In genomic region chr16:32147589-32148207, GRCm38 (mm10) we compare ENCODE assay signal across 10 mouse cellular contexts. TPM values are rescaled to one million over a fixed set of nuclear protein-coding genes. Genes with fewer than 3 reads are reported as not detected.
A peak's percentile ranks its signal among the peaks of the same experiment; 100 is the strongest.
DNase-seq lines count a peak whose midpoint lies in the region; ATAC-seq and TF ChIP-seq lines count a peak whose summit lies in the region.
"Had no signal": no experiment of that assay in that cellular context is flagged by ENCODE, and none has a peak within 500 bp of the region (broad histone marks: within the 10 kb centered on the region; RNA-seq: fewer than 3 reads in every experiment).

No protein-coding gene starts in this region.

- H3K4me2 ChIP-seq in limb, embryonic 12.5 days: peak overlapping the region; percentile 45
- no peak overlapping the region for H3K4me2 ChIP-seq in stomach, postnatal 0 days (replicated peaks; ENCODE audit: low read depth)

- no peak overlapping the region for H3K27ac ChIP-seq in limb, embryonic 12.5 days
- H3K27ac ChIP-seq in stomach, postnatal 0 days (replicated peaks): no peak overlapping the region
- H3K27ac ChIP-seq in thymus, adult 2 months (ENCODE audit: control insufficient read depth, insufficient read depth, low read length): no peak overlapping the region

- no peak for TF ChIP-seq POLR2A in thymus, adult 2 months (IDR thresholded peaks at IDR 0.05; ENCODE audit: control insufficient read depth, extremely low read depth, insufficient read depth, low read length, poor library complexity)

- peak; percentile 75 for DNase-seq in cerebellum, adult 9-10 months
- no peak for DNase-seq in cerebellum, postnatal 10 days
- peak; percentile 23 for DNase-seq in retina, adult 2 months (ENCODE audit: low read depth, low spot score)
- no peak for DNase-seq in retina, embryonic 14.5 days (ENCODE audit: low spot score)
- DNase-seq in stomach, postnatal 0 days (ENCODE audit: low spot score): no peak
- DNase-seq in urinary bladder, postnatal 4 days (ENCODE audit: low spot score in 2 of 2): no peak
- DNase-seq in thymus, adult 2 months: no peak

- H3K4me1 ChIP-seq in limb, embryonic 12.5 days (replicated peaks): no peaks in the 10 kb centered on the region
- H3K4me1 ChIP-seq in stomach, postnatal 0 days (replicated peaks; ENCODE audit: control insufficient read depth, insufficient read depth): no peaks in the 10 kb centered on the region
- no peaks in the 10 kb centered on the region for H3K4me1 ChIP-seq in thymus, adult 2 months (replicated peaks; ENCODE audit: control insufficient read depth, insufficient read depth, low read length)

- peak; percentile 36; the same call in 1 of the 2 replicates for TF ChIP-seq CTCF in stomach, postnatal 0 days (IDR thresholded peaks at IDR 0.05; ENCODE audit: low read depth)
- no peak for TF ChIP-seq CTCF in thymus, adult 2 months (IDR thresholded peaks at IDR 0.05; ENCODE audit: borderline replicate concordance, control insufficient read depth, extremely low read depth, insufficient read depth, low read length, poor library complexity)

- no peak overlapping the region for H3K9ac ChIP-seq in limb, embryonic 12.5 days (replicated peaks)
- H3K9ac ChIP-seq in stomach, postnatal 0 days (ENCODE audit: low read length): no peak overlapping the region

- peaks cover 8% of the 10 kb centered on the region for H3K36me3 ChIP-seq in limb, embryonic 12.5 days
- no peaks in the 10 kb centered on the region for H3K36me3 ChIP-seq in stomach, postnatal 0 days (ENCODE audit: control insufficient read depth, insufficient read depth, low read length)
- H3K36me3 ChIP-seq in thymus, adult 2 months (ENCODE audit: control insufficient read depth, insufficient read depth, low read length): peaks cover 53% of the 10 kb centered on the region

- no peaks in the 10 kb centered on the region for H3K27me3 ChIP-seq in limb, embryonic 12.5 days
- no peaks in the 10 kb centered on the region for H3K27me3 ChIP-seq in stomach, postnatal 0 days (ENCODE audit: control insufficient read depth, insufficient read depth, low read length)
- no peaks in the 10 kb centered on the region for H3K27me3 ChIP-seq in thymus, adult 2 months (ENCODE audit: control insufficient read depth, insufficient read depth, low read length)

- H3K9me3 ChIP-seq in limb, embryonic 12.5 days: peaks cover 8% of the 10 kb centered on the region; the same call in 1 of the 2 replicates
- H3K9me3 ChIP-seq in stomach, postnatal 0 days (ENCODE audit: control insufficient read depth, low read length): no peaks in the 10 kb centered on the region

- 0 out of 2 replicates have a peak overlapping the region, but pooled peaks have one; percentile 12 for H3K4me3 ChIP-seq in limb, embryonic 12.5 days (replicated peaks)
- no peak overlapping the region for H3K4me3 ChIP-seq in stomach, postnatal 0 days (ENCODE audit: low read depth, low read length)
- H3K4me3 ChIP-seq in thymus, adult 2 months (ENCODE audit: control insufficient read depth, insufficient read depth, low read length): no peak overlapping the region
- H3K4me3 ChIP-seq: erythroblast, embryonic 14.5 days had no signal

- 60% methylated on average over 12 of the region's 13 CpGs for WGBS in limb, embryonic 12.5 days
- 55% methylated on average over 10 of the region's 13 CpGs for WGBS in stomach, postnatal 0 days
- WGBS in thymus, adult 2 months: 87% methylated on average over 11 of the region's 13 CpGs

- TF ChIP-seq EP300 in stomach, postnatal 0 days (optimal IDR thresholded peaks at IDR 0.05): no peak

- no peak for ATAC-seq in limb, embryonic 12.5 days (ENCODE audit: insufficient number of reproducible peaks, insufficient read depth, low FRiP score, low TSS enrichment, low read depth)
- ATAC-seq in stomach, postnatal 0 days (ENCODE audit: low FRiP score, low TSS enrichment): peak; percentile 57; the same call in 1 of the 2 replicates

RNA-seq across cellular contexts. Expression of gene Nrros, which starts 17.7 kb away (rescaled TPM):
- 9.4 and 9.9 TPM in 2 replicates for polyA plus RNA-seq in limb, embryonic 12.5 days (2016; fragmentation: Nextera tagmentation; extraction: Ambion mirVana)
- polyA plus RNA-seq in stomach, postnatal 0 days (2015; fragmentation: Nextera tagmentation; extraction: Ambion mirVana): 8.2 TPM in 2 replicates
- 148 and 157 TPM in 2 replicates for polyA plus RNA-seq in thymus, adult 2 months (2012; rRNA removed)
- polyA plus RNA-seq: C2C12 had no signal

RNA-seq across cellular contexts. Expression of gene Bex6, which starts 31.9 kb away (rescaled TPM):
- not detected in 2 replicates for polyA plus RNA-seq in limb, embryonic 12.5 days (2016; fragmentation: Nextera tagmentation; extraction: Ambion mirVana)
- not detected in 2 replicates for polyA plus RNA-seq in stomach, postnatal 0 days (2015; fragmentation: Nextera tagmentation; extraction: Ambion mirVana)
- 0.65 and 0.79 TPM in 2 replicates for polyA plus RNA-seq in thymus, adult 2 months (2012; rRNA removed)
- polyA plus RNA-seq: C2C12; erythroblast, embryonic 14.5 days had no signal

RNA-seq across cellular contexts. Expression of gene Cep19, which starts 48.1 kb away (rescaled TPM):
- polyA plus RNA-seq in limb, embryonic 12.5 days (2016; fragmentation: Nextera tagmentation; extraction: Ambion mirVana): 34.1 and 35.9 TPM in 2 replicates
- 19.0 and 19.1 TPM in 2 replicates for polyA plus RNA-seq in stomach, postnatal 0 days (2015; fragmentation: Nextera tagmentation; extraction: Ambion mirVana)
- polyA plus RNA-seq in thymus, adult 2 months (2012; rRNA removed): 21.4 and 21.7 TPM in 2 replicates

RNA-seq across cellular contexts. Expression of gene Pigx, which starts 48.2 kb away (rescaled TPM):
- polyA plus RNA-seq in limb, embryonic 12.5 days (2016; fragmentation: Nextera tagmentation; extraction: Ambion mirVana): 120 and 124 TPM in 2 replicates
- 69.8 and 71.8 TPM in 2 replicates for polyA plus RNA-seq in stomach, postnatal 0 days (2015; fragmentation: Nextera tagmentation; extraction: Ambion mirVana)
- 81.6 and 89.5 TPM in 2 replicates for polyA plus RNA-seq in thymus, adult 2 months (2012; rRNA removed)

Comparison
In these comparisons a context has a peak if more than half of its experiments do, and no peak if none do; other contexts are left out.
1. DNase-seq: peak in cerebellum, adult 9-10 months (single experiment) and retina, adult 2 months (single experiment); none in cerebellum, postnatal 10 days (0 of 2), retina, embryonic 14.5 days (single experiment), stomach, postnatal 0 days (single experiment), urinary bladder, postnatal 4 days (0 of 2) and thymus, adult 2 months (single experiment).
2. RNA of gene Nrros, which starts 17.7 kb away (polyA plus RNA-seq): 148 to 157 TPM in thymus, adult 2 months; 9.4 to 9.9 TPM in limb, embryonic 12.5 days and 8.2 TPM in stomach, postnatal 0 days; every median in the first group is over 10 times any median in the second.